19 mouse cellular contexts compared by ENCODE assay signal in the genomic region with DNA sequence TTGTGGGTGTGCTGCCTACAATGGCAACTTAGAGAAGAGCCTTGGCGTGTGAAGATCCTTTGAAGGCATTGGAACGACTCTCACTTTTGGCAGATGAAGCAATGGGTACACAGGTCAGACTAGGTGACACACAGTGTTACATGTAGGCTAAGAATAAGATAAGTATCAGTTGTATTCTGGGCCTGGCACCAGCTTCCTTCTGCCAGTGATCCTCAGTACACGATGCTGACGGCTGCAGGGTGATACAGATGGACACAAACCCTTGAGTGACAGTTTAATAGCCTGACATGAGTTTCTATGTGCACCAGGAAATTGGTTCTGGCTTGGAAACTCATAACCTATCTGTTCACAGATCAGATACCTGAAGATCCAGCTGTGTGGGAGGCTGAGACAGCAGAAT.
"Had no signal": no experiment of that assay in that cellular context is flagged by ENCODE, and none has a peak within 500 bp of the region (broad histone marks: within the 10 kb centered on the region; RNA-seq: fewer than 3 reads in every experiment).

No protein-coding gene starts in this region.

- H3K4me1 ChIP-seq: midbrain, embryonic 10.5 days; midbrain, embryonic 12.5 days; neural tube, embryonic 15.5 days; stomach, embryonic 15.5 days had no signal

- H3K9me3 ChIP-seq: midbrain, embryonic 10.5 days; midbrain, embryonic 12.5 days; neural tube, embryonic 13.5 days; neural tube, embryonic 15.5 days; stomach, embryonic 15.5 days had no signal

- H3K27ac ChIP-seq: midbrain, embryonic 10.5 days; midbrain, embryonic 12.5 days; neural tube, embryonic 13.5 days; neural tube, embryonic 15.5 days; stomach, embryonic 15.5 days; stomach, postnatal 0 days had no signal

- H3K27me3 ChIP-seq: midbrain, embryonic 12.5 days; neural tube, embryonic 13.5 days; neural tube, embryonic 15.5 days; stomach, embryonic 15.5 days had no signal

- H3K4me3 ChIP-seq: midbrain, embryonic 10.5 days; midbrain, embryonic 12.5 days; myocyte; neural tube, embryonic 13.5 days; neural tube, embryonic 15.5 days; stomach, embryonic 15.5 days had no signal

- H3K36me3 ChIP-seq: midbrain, embryonic 10.5 days; midbrain, embryonic 12.5 days; neural tube, embryonic 13.5 days; neural tube, embryonic 15.5 days; stomach, embryonic 15.5 days had no signal

- DNase-seq: lung, adult 18-20 months; lung, embryonic 14.5 days; lung, postnatal 10 days; lung, postnatal 4 days; midbrain, embryonic 14.5 days; retina, postnatal 1 day; right cerebral cortex, adult 18-20 months; right cerebral cortex, postnatal 25 days; right cerebral cortex, postnatal 4 days; thymus, adult 2 months; thymus, postnatal 25 days; thymus, postnatal 4 days had no signal
